Mouse (Mus musculus): ENCODE measurements around the gene Hsd11b1.
"Not testable (repeated sequence)": the region's sequence is repeated elsewhere in the genome, so short reads cannot be mapped to it uniquely, and the experiment has no call there.

The Hsd11b1 gene

DNA sequence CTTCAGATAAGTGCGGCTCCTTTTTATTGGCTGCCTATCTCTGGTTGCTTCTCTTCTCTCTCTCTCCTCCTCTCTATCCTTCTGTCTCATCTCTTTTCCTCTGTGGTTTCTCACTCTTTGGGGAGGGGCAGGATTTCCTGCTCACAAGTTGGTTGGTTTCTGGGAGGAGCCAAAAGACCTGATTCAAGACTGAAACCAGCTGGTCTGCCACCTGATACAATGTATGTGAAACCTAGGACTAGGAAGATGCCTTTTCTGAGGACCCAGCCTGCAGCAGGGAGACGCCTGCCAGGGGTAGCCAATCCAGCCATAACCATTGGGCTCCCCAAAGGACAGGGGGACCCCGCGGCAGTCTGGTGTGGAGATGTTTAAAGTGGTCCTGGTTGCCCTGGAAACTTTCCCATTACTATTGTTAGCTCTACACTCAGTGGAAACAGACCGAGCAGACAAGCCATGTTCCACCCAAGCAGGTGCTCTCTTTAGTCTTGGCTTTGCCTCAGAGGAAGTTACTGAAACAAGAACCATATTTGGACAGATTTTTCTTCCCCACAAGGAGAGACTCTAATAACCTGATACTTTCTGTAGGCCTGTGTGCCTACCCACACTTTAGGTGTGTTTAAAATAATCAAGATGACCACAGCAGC is at the start of gene Hsd11b1:
Hsd11b1 (minus strand) TSS at position 121 of the 644 bp plus-strand sequence.
- no peak for DNase-seq

DNA sequence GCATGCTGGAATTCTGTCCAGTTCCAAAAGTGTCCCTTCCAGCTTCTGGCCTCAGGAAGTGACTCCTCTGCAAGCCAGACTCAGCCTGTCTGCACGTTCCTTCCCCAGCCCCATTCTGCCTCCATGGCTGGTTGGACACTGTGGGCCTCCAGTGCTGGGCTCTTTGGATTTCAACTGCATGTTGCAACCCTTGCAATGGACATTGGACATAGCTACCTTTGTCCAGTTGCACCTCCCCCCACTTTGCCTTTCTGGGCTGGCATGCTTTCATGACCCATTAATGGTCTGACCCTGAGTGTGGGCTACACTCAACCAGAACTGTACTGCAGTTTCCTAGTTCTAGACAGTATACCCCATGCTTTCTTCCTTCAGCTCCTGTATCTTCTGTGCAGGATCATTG is 47.7 kb upstream of the Hsd11b1 start:
- peak in 1 of 2 experiments; percentile 7 for DNase-seq

DNA sequence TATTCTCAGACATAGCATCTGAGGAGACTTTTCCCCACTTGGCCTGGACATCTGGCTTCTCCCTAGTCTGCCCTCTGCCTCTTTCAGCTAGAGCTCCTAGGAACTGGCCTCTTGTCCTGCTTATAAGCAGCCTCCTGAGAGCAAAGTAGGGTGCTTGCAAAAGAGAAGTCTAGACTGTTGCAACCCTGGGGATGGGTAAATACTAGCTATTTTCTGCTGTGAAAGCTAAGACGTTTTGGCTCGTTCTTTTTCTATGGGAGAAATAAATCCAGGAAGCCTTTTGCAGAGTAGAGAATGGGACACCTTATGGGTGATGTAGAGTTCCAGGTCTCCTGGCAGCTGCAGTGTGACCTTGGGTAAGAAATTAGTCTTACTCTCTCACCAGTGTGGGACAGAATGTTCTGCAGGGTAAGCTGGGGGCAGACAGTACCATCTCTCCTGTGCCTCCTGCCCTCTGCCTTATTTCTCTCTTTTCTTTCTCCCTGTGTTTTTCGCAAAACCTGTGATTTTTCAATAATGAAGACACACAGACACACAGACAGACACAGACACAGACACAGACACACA is 46.7 kb upstream of the Hsd11b1 start:
- no peak for DNase-seq

DNA sequence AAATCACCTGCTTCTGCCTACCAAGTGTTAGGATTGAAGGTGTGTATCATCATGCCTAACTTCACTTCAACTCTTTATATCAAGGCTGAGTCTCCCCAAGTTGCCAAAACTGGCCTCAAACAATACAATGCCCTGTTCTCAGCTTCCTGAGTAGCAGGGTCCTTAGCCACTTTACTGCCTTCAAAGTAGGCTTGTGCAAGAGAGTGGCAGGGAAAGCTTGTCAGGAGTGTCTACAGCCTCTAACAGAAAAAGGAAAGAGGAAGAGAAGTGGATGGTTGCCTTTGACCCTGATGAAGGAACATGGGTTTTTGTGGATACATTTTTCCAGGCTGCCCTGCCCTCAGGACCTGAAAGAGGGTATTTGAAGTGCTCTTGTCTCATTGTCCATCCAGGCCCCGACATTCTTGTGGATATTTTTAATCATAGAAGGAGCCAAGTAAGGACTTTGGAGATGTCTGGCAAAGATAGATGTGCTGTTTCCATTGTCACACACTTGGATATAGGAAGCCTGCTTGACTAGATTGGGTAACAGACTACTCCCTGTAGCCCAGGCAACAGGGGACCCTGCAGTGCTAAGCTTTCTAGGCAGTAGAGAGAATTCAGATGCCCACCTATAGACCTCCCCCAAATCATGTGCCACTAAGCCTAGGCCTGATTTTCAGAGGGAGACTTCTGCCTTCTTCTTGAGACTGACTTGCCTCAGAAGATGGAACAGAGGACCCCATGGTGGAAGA is 46.1 kb upstream of the Hsd11b1 start:
- DNase-seq: no peak

DNA sequence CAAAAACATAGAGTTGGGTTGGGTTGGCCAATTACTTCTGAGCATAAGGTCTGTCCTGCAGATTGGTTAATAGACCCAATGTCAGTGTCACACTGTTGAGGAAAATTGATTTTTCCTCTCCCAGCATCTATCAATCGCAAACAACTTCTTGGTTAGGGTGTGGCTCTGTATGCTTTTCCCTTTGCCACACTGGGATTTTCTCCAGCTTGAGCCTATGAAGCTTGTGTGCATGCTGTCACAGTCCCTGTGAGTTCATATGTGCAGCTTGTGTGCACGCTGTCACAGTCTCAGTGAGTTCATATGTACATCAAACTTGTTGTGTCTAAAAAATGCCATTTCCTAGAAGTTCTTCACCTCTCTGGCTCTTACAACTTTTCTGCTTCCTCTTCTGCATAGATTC is 43.0 kb upstream of the Hsd11b1 start:
- DNase-seq: no peak

DNA sequence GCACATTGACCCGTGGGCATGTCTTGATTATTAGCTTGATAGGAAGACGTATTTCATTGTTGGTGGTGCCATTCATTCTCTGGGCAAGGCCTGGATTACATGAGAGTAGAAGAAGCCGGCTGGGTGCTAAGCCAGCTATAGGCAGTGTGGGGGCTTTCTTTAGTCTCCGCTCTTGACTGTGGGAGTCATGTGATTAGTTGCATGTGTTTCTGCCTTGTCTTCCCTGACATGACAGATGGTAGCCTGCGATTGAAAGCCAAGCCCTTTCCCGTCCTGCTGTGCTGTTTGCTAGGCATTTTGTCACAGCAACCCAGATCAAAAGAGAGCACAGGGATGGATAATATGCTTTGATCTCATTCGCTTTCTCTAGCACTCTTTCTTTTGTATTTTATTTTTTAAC is 41.5 kb upstream of the Hsd11b1 start:
- peak; percentile 73 to 82 for DNase-seq

DNA sequence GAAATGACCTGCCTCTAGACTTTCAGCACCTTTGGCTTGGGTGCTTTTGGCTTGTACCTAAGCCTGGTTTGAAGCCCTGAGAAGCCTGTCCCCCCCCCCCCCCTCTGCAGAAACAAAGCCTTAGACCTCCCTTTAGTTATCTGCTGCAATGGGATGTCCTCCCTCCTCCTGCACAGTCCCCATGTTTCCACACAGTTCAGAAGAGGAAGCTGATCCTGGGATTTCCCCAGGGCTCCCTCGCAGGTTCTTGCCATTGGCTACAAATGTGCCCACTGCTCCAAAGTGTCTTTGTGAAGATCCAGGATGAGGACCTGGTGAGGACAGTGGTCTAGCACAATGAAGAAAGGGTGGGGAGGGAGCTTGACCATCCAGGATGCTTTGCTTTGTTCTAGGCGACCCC is 39.2 kb upstream of the Hsd11b1 start:
- DNase-seq: no peak

DNA sequence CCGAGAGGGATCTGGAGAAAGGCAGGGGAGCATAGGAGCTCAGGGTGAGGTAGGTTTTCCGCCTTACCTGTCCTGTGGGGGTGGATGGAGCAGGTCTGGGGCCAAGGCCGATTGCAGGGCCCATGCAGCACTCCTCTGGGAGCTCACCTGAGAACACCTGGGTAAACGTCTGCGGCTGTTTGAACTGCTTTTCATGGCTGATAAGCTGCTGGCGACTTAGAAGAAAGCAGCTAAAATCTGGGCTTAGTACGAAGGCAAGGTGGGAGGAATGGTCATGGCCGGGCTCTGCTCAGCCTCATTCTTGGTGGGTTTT is 38.2 kb upstream of the Hsd11b1 start:
- no peak for DNase-seq

DNA sequence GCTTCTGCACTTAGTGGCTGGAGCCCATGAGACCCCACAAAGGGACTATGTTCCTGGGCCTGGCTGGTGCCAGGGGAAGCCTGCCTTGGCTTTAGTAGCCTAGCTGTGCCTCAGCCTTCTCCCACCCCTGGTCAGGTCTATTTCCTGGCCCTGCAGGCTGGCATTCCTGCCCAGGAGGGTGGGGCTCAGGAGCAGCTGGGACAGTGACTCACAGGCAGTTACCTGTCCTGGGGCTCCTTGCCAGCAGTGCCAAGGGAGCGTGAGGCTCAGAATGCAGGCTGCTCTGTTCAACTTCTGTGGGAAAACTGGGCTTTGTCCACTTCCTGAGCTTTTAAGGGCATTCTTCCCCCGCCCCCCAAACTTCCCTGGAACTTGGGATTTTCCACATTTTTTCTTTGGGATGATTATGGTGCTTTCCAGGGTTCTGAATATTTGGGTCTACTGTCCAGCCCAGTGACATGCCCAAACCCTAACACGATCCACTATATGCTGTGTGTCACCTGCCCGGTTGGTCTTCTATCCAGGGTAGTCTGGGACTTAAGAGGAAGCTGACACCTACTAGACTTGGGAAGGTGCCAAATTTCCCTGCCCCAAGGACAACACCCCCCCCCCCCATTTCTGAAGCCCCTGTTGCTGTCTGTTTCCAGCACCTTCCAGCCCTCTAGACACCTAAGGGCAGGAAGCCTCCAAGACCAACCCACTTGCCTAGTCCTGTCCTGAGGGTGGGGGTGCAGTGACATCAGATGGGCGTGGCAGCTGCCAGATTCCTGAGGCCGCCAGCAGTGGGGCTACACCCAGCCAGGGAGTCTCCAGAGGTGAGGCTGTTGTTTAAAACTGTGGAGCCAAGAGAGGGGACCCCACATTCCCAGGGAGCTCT is 37.6 kb upstream of the Hsd11b1 start:
- peak; percentile 59 to 67 for DNase-seq

DNA sequence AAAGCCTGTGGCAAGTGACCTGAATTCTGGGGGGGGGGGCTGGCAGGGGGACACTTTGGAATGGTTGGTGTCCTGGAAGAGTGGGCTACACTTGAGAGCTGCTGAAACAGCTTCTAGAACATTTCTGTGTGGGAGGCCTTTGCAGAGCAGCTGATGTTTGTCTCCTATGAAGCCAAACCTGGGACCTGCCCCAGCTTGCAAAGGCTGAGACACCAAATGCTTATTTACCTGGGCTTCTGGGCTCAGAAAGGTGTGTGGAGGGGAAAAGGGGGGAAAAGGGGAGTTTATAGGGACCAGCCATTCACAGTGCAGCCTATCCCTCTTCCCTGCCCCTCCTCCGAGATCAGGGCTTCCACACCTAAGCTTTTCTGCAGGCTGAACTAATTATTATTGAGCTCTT is 36.1 kb upstream of the Hsd11b1 start:
- DNase-seq: no peak

DNA sequence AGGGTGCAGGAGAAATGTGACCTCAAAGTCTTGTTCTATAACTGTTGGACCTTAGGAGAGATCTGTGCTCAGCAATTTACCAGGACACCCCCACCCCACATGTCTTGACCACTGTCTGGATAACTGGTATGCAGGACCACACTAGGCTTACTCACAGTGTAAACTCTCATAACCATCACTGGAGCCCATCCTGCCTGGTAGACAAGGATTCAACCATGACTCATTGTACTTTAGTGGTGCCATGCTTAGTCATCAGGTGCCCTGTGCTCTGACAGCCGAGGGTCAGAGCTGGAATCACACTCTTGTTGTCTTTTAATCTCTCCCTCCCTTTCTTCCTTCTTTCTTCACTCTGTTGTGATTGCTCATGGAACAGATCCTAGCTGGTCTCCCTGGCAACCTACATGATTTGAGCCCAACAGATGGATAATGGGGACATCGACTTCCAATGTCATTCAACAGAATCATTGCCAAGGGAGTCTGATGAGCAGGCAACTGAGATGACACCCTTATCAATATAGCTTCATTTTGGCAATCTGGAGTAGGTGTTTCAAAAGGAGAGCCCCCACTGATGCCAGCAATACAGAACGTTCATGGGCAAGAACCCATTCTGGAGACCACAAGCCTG is 34.4 kb upstream of the Hsd11b1 start:
- no peak for DNase-seq

DNA sequence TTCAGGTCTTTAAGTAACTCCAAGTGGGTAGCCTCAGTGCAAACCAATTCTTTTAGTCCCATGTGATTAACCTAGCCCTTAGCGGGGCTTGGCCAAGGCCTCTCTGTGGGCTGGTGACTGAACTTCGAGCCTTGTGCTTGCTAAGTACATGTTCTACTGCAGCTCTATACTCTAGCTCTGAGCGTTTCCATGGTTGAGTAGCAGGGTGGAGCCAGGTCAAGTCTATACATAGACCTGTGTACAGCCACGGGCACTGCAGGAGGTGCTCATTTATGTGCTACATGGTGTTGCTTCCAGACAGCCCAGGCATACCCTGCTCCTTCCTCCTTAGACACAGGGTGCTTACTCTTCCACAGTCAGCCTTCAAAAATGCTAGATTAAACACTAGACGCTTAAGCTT is 32.0 kb upstream of the Hsd11b1 start:
- no peak for DNase-seq

DNA sequence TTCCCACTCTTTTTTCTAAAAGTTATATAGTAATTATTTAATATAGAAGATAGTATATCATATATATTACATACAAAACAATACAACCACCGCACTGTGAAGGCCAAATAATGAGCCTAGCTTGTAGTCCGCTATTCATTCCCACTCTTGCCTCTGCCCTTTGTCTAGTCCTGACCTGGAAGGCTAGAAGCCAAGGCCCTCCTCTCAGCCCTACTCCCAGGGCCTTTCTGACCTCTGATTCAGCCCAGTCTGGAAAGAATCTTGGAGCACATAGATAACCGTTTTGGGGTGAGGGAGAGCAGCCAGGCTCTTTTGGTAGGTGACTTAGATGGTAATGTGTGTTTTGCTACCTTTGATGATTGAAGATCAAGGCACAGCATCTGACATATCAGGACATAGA is 30.1 kb upstream of the Hsd11b1 start:
- no peak for DNase-seq

DNA sequence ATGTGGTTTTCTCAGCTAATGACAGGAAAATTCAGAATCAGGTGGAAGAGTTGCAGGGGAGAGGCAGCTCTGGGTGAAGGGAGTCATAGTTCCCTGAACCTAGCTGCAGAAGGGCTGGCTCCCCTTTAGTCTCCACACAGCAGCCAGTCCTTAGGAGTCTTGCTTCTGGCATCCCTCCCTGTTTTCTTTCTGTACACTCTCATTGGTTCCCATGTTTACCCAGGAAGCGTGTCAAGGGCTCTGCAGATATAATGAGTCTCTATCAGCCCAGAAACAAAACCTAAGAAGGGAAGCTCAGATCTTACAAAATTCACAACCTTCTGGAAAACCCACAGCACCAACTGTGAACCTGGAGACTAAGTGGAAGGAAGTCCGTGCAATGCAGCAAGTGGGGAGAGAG is 29.2 kb upstream of the Hsd11b1 start:
- DNase-seq: no peak

DNA sequence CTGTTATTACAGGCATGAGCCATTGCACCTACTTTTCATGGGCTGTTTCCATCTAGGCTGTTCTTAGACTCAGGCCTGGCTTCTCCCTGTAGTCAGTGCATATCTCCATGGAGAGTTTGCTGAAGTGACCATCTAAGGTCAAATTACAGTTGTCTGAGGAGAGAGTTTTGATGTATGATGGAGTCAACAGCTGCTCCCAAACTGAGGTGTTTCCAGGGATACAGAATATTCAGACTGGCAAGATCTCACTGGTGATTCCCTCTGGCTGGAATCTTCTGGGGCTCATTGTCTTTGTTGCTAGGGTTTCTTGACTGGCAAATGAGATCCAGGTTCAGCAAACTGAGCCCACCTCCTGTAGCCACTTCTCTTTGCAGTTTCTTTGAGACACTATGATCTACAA is 26.8 kb upstream of the Hsd11b1 start:
- DNase-seq: no peak

DNA sequence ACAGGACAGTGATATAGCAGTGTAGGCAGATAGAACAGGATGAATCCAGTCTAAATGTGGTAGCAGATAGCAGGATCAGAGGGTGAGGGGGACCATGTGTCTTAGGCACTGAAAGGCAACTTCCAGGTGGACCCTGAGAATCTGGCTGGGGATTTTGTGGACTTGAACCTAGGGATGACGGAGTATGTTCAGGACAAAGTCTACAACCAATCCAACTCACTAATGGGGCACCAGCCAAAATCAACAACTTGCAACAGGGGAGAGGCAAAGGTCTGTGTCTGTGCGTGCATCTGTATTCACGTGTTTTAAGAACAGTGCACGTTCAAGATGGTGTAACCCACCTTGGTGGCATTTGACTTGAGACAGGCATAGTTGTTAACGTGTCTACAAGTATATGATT is 26.0 kb upstream of the Hsd11b1 start:
- no peak for DNase-seq

DNA sequence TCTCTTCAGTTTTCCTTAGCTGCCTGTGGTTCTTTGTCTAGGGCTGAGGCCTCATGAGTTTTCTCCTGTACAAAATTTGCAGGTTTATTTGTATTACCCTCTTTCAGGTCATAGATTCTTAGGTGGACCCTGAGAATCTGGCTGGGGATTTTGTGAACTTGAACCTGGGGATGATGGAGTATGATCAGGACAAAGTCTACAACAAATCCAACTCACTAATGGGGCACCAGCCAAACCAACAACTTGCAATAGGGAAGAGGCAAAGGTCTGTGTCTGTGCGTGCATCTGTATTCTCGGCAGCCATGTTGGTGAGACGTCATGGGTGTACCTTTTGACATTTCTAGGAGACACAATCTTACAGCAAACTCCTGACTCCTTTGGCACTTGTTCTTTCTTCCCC is 25.2 kb upstream of the Hsd11b1 start:
- DNase-seq: no peak

DNA sequence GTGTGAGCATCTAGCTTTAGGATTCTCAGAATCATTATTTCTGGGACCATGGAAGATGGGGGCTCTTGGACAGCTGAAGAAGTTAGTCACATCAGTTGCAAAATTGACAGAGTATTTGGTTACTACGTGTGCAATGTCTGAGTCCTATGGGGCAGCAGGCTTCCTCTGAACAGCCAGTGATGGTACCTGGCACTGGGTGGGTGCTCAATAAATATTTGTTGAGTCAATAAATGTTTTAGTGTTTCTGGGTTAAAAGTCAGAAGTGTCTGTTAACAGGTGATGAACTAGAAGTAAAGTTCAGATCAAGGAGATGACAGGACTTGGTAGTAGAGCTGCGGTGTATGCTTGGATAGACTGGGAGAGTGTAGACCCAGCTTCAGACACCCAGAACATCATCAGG is 23.7 kb upstream of the Hsd11b1 start:
- no peak for DNase-seq

DNA sequence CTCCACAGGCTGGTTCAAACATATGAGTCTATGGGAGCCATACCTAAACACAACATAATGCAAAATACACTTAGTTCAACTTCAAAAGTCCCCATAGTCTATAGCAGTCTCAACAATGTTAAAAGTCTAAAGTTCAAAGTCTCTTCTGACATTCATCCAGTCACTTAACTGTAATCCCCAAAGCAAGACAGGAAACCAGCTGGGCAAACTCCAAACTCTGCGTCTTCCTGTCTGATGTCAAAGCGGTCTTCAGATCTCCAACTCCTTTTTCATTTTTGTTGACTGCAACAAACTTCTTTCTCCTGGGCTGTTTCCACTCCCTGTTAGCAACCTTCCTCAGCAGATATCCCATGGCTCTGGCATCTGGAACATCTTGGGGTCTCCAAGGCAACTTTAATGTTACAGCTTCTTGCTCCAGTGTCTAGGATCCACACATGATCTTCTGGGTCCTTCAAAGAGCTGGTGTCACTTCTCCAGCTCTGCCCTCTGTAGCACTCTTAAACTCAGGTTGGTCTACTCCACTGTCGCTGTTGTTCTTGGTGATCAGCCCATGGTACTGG is 22.0 kb upstream of the Hsd11b1 start:
- not testable (repeated sequence) for DNase-seq

DNA sequence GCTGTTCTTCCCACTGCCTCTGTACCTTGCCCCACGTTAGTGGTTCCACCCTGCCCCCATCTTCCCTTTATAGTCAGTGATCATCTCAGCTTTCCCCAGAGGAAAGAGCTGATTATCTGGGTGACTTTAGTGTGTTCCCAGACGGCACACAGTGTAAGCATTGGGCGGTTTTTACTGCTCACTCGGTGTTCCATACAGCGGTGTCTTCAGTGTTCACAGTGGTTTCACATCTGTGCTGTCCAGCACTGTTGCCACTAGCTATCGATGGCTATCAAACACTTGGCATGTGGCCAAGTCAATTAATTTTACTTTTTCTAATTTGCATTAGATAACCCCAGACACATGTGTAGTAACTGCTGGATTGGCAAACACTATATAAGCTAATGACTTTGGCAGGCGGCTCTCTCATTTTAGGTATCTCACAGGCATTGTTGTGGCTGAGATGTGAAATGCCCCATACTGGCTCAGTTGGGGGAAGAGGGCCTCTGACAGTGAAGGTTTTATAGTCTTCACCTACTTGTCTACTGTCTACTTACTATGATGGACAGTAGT is 20.4 kb upstream of the Hsd11b1 start:
- no peak for DNase-seq

DNA sequence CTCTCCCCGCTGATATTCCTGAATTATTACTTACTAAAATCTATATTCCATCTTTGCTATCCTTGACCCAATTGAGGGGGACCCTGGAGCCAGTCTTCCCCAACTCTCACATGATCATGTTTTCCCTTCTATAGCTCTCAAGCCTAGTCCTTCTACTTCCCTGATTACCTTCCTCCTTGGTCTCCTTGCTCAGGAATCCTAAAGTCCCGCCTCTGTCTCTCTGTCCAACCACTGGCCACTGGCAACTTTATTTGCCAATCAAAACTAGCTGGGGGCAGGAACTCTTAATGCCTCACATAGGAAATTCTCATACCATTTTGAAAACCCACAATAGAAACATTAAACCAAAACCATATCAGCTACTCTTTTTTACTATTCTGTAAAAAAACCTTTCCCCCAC is 17.5 kb upstream of the Hsd11b1 start:
- no peak for DNase-seq

DNA sequence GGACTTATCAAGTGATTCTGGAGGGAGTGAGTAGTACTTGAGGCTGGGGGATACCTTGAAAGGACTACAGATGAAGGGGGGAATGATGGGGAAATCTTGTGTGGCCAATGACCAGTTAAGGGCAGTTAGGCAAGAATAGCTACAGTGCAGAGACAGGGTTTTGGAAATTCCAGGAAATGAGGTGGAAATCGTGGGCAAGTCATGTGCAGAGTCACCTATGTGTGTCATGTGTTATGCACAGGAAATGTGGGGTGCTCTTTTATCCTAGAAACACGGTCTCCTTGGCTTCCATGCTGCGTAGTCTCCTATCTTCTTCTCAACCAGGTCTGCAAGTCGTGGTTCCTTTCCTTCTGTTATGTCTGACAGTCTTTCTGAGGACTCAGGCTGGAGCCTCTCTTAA is 15.6 kb upstream of the Hsd11b1 start:
- no peak for DNase-seq
